ENCODE assay signal across 13 mouse cellular contexts in the genomic region with DNA sequence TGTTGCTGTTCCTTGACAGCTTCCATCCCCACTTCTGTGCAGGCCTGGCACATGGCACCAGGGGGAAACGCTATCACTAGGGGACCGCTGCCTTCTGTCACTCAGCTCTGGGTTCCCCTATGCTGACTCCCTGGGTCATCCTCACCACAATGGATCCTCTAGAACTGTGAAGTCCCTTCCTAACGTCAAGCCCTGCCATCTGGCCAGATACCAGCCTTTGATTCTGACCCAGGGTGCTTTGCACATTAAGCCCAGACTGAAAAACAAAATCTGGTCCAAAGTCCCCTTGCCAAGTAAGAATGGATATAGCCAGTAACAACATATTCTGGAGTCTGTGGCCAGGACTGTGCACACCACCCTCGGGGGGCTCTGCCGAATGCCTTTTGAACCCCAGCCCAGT.
A peak's percentile ranks its signal among the peaks of the same experiment; 100 is the strongest.
DNase-seq lines count a peak whose midpoint lies in the region; ATAC-seq and TF ChIP-seq lines count a peak whose summit lies in the region.
"Had no signal": no experiment of that assay in that cellular context is flagged by ENCODE, and none has a peak within 500 bp of the region (broad histone marks: within the 10 kb centered on the region; RNA-seq: fewer than 3 reads in every experiment).

No protein-coding gene starts in this region.

- H3K27me3 ChIP-seq in heart, embryonic 13.5 days (replicated peaks): peaks cover 11% of the 10 kb centered on the region
- H3K27me3 ChIP-seq in midbrain, postnatal 0 days (ENCODE audit: insufficient read depth, low read length): no peaks in the 10 kb centered on the region
- H3K27me3 ChIP-seq in midbrain, embryonic 13.5 days: peaks cover 15% of the 10 kb centered on the region; the same call in 1 of the 2 replicates
- H3K27me3 ChIP-seq: neural tube, embryonic 12.5 days had no signal

- H3K27ac ChIP-seq in heart, embryonic 13.5 days (replicated peaks): peak overlapping the region; percentile 92
- H3K27ac ChIP-seq in midbrain, postnatal 0 days (ENCODE audit: low read depth, low read length): no peak overlapping the region
- no peak overlapping the region for H3K27ac ChIP-seq in midbrain, embryonic 13.5 days
- H3K27ac ChIP-seq in gastrocnemius, adult 2 months: no peak overlapping the region
- H3K27ac ChIP-seq: liver, embryonic 13.5 days; neural tube, embryonic 12.5 days had no signal

- DNase-seq in heart, adult 8-10 months (ENCODE audit: low spot score): no peak
- DNase-seq in midbrain, postnatal 0 days (ENCODE audit: low spot score): peak; percentile 77
- peak; percentile 80 to 82 for DNase-seq in cerebellum, postnatal 14 days
- no peak for DNase-seq in gastrocnemius, adult 18-20 months (ENCODE audit: low spot score)
- DNase-seq in gastrocnemius, adult 2 months: no peak
- DNase-seq: kidney, adult 18-20 months; liver, embryonic 13.5 days; lung, postnatal 4 days; midbrain, embryonic 14.5 days; thymus, postnatal 4 days had no signal

- H3K9me3 ChIP-seq in heart, embryonic 13.5 days: no peaks in the 10 kb centered on the region
- no peaks in the 10 kb centered on the region for H3K9me3 ChIP-seq in midbrain, postnatal 0 days (ENCODE audit: low read length)
- H3K9me3 ChIP-seq in midbrain, embryonic 13.5 days: no peaks in the 10 kb centered on the region
- H3K9me3 ChIP-seq: liver, embryonic 13.5 days; neural tube, embryonic 12.5 days had no signal

- H3K4me2 ChIP-seq in heart, embryonic 13.5 days: no peak overlapping the region
- H3K4me2 ChIP-seq in midbrain, postnatal 0 days (ENCODE audit: low read depth, low read length, poor library complexity, severe bottlenecking): no peak overlapping the region
- H3K4me2 ChIP-seq in midbrain, embryonic 13.5 days (replicated peaks): no peak overlapping the region
- H3K4me2 ChIP-seq: liver, embryonic 13.5 days; neural tube, embryonic 12.5 days had no signal

- H3K4me1 ChIP-seq in heart, embryonic 13.5 days: peaks cover 72% of the 10 kb centered on the region
- H3K4me1 ChIP-seq in midbrain, postnatal 0 days (ENCODE audit: insufficient read depth, low read length): peaks cover 37% of the 10 kb centered on the region
- peaks cover 84% of the 10 kb centered on the region for H3K4me1 ChIP-seq in midbrain, embryonic 13.5 days (replicated peaks)
- H3K4me1 ChIP-seq: liver, embryonic 13.5 days had no signal

- TF ChIP-seq CTCF in midbrain, postnatal 0 days (IDR thresholded peaks at IDR 0.05): no peak
- no peak for TF ChIP-seq CTCF in gastrocnemius, adult 2 months (IDR thresholded peaks at IDR 0.05)

- no peak overlapping the region for H3K9ac ChIP-seq in heart, embryonic 13.5 days
- no peak overlapping the region for H3K9ac ChIP-seq in midbrain, postnatal 0 days (replicated peaks; ENCODE audit: low read length, poor library complexity, severe bottlenecking)
- no peak overlapping the region for H3K9ac ChIP-seq in midbrain, embryonic 13.5 days (replicated peaks)
- H3K9ac ChIP-seq: liver, embryonic 13.5 days; neural tube, embryonic 12.5 days had no signal

- 58% methylated on average over 5 of the region's 5 CpGs for WGBS in heart, embryonic 13.5 days
- 70% methylated on average over 5 of the region's 5 CpGs for WGBS in midbrain, postnatal 0 days
- 79% methylated on average over 5 of the region's 5 CpGs for WGBS in midbrain, embryonic 13.5 days

- ATAC-seq in heart, embryonic 13.5 days (ENCODE audit: extremely low read depth, insufficient number of reproducible peaks, low FRiP score, low TSS enrichment): no peak
- no peak for ATAC-seq in midbrain, postnatal 0 days (ENCODE audit: low FRiP score)
- ATAC-seq in midbrain, embryonic 13.5 days: no peak

- intact Hi-C loops in gastrocnemius, adult 2 months (cut with DNase I): no loop called here

- no peak overlapping the region for H3K4me3 ChIP-seq in heart, embryonic 13.5 days
- H3K4me3 ChIP-seq in midbrain, postnatal 0 days (ENCODE audit: low read depth, low read length): no peak overlapping the region
- no peak overlapping the region for H3K4me3 ChIP-seq in midbrain, embryonic 13.5 days (replicated peaks)
- H3K4me3 ChIP-seq in gastrocnemius, adult 2 months: no peak overlapping the region
- H3K4me3 ChIP-seq: liver, embryonic 13.5 days; neural tube, embryonic 12.5 days had no signal

- no peaks in the 10 kb centered on the region for H3K36me3 ChIP-seq in heart, embryonic 13.5 days
- no peaks in the 10 kb centered on the region for H3K36me3 ChIP-seq in midbrain, postnatal 0 days (ENCODE audit: insufficient read depth, low read length)
- H3K36me3 ChIP-seq in midbrain, embryonic 13.5 days: no peaks in the 10 kb centered on the region
- H3K36me3 ChIP-seq: liver, embryonic 13.5 days; neural tube, embryonic 12.5 days had no signal

Comparison
In these comparisons a context has a peak if more than half of its experiments do, and no peak if none do; other contexts are left out.
1. DNase-seq: peak in midbrain, postnatal 0 days (single experiment) and cerebellum, postnatal 14 days (2 of 2); none in heart, adult 8-10 months (single experiment), gastrocnemius, adult 18-20 months (single experiment) and gastrocnemius, adult 2 months (single experiment).